Mouse (Mus musculus) urinary bladder, adult 18-20 months (tissue): Measurements from ENCODE around the gene Zfp189.

ENCODE experiments used
- DNase-seq, 2 experiments: peaks; one replicate each; pipeline ENCODE4 v3.0.0; 2022; ENCODE audit warnings: low spot score in 2 of 2, mixed read lengths in 2 of 2

Zfp189 gene

DNA sequence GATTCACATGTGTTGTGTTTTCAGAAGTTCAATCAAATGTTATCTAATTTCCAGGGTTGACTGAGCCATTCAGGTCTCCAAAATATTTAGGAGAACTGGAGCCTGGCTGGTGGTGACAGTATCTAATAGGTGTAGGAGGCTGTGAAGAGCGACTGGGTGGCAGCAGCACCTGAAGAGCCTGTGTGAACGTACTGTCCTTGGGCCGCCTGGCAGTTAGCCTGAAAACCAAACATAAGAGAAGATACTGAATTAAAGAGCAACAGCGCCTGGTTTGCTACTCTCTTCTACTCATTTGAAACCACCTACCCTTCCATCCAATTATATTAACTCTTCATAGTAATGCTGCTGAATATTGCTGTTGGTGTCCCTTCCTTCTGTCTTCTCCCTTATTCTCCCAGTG, 15.7 kb downstream of the Zfp189 start:
- DNase-seq: no peak

DNA sequence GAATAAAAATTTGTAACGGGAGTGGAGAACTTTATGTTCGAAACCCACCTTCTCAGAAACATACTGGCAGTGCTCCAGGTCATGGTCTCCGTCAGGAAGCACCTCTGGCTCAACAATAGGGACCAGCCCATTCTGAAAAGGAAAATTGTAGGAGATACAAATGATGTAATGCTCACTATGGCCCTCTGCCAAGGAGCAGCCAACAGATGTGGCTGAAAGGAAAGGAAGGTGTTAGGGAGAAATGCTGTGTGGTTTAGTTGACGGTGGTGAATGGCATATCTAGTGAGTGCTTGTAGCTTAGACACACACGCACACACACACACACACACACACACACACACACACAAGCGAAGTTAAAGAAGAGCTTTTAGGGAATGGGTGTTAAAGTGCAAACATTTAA, 18.7 kb downstream of the Zfp189 start:
- DNase-seq: no peak

DNA sequence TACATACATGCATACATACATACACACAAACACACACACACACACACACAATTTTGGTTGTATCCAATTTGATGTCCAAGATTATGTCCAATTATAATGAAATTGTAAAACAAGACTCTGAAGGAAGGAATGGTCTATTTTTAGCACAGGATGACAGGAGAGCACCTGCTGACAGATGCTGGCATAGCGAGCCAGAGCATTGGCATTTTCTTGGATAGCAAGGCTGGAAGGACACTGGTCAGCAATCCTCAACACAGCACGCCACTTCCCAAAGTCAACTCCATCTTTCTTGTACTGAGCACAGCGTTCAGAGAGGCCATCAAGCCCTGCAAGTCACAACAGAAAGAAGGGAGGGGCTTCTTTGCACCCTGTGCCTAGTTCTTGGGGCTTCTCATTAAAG, 20.0 kb downstream of the Zfp189 start:
- no peak for DNase-seq

DNA sequence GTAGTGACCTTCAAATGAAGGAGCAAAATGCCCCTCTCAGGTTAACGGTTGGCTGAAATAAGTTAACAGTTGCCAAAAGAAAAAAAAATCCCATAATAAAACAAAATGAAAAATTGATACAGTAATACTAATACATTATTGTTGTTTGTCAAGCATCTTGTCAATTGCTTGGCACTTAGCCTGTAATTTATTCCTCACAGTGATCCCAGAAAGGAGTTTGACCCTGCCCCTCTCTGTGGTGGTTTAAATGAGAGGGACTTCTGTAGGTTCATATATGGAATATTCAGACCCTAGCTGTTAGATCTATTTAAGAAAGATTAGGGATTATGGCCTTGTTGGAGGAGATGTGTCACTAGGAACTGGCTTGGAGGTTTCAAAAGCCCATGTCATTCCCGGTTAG, 25.1 kb downstream of the Zfp189 start:
- DNase-seq: no peak

DNA sequence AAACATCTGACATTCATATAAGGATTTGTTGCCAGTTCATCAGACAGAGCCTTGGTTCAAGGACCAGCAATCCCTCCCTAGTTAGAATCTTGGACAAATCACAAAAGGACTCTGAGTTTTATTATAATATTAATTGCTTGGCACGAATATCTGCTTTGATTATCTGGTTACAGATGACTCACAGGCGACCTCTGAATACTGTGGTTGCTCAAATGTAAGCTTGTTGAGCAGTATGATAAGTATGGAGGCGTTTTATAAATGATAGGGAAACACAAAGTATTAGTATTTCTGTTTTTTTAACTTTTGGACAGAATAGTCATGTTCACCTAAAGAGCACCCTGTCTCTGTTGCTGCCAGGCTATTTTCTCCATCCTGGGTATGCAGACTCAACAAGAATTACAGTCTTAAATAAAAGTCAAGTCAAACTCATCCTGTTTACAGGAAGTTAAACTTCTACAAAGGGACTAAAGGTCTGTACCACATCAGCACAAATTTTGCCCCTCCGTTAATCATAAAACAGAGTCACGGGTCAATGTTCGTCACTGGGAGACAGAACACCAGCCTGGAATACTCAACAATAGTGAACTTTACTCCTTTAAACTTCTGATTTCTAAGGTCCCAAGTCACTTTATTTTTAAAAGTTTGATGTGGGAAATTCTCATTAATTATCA, 26.0 kb downstream of the Zfp189 start:
- DNase-seq: no peak

DNA sequence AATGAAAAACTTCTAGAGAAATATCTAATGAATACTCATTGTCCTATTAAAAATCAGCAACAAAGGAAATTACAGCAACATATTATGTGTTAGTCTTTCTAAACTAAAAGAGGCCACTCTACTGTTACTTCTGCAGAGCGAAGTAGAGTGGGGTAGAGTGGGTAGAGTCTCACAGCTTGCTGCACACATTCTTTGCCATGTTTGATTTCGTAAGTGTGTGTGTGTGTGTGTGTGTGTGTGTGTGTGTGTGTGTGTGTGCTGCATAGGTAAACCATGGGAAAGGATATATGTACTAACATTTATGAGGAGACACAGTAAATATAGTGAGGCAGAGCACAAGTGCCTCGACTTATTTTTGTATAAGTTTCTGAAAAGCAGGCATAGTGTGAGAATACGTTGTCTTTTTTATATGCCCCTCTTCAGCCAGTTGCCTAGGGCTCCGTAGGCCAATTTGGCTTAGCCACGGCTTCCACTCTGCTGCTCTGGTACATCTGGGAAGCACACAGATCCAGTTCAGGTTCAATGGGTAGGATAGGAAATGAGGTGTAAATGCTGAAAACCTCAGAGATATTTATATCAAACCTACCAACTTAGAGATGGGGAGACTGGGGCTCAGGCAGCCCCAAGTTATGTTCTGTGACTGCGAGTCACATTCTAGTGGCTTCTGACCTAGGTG, 26.7 kb downstream of the Zfp189 start:
- DNase-seq: no peak

DNA sequence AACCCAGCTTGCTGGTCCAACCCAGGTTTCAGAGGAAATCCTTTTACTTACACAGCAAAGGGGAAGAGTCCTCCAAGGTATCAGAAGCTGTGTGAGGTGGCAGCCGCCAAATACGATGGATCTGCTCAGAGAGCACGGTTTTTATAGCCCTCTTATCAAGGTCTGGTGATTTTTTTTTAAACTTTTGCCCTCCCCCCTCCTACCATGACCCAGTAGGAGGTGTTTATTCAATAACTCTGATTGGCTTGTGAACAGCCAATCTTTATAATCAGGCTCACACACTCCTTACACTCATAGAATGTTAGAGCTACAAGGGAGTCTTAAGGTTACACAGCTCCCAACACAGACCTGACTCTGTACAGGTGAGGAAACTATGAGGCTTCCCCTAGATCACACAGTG, 28.4 kb downstream of the Zfp189 start, which contains the start of gene Aldob:
Gene Aldob, minus strand, starts transcription at position 164 of the 400 bp plus-strand sequence.
- DNase-seq: no peak

DNA sequence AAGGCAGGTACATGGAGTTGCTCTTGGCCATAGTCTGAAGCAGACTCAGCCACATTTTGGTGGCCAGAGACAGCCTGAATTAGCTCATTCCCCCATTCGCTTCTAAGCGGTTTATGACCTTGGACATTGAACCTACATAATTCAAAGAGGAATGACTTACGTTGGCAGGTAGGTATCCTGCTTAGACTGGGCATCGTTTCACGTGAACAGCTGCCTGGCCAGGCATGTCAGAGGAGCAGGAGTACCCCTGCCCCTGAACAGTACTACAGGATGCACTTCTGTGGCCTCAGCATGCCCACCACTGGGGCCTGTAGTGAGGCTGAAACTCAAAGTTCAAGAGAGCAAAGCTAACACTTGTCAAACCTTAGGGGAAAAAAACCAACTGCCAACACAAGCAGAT, 32.4 kb downstream of the Zfp189 start:
- no peak for DNase-seq

DNA sequence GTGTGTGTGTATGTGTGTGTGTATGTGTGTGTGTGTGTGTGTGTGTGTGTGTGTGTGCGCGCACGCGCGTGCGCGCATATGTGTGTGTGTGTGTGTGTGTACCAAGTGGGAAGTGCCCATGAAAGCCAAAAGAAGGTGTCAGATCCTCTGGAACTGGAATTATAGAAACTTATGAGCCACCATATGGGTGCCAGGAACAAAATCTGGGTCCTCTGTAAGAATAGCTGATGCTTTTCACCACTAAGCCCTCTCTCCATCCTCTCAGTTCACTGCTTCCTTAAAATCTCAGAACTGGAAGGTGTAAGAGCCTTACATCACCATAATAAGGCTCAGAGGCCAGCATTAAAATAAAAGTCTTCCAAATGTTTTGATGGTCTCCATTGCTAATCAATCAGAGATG, 36.4 kb downstream of the Zfp189 start:
- no peak for DNase-seq

DNA sequence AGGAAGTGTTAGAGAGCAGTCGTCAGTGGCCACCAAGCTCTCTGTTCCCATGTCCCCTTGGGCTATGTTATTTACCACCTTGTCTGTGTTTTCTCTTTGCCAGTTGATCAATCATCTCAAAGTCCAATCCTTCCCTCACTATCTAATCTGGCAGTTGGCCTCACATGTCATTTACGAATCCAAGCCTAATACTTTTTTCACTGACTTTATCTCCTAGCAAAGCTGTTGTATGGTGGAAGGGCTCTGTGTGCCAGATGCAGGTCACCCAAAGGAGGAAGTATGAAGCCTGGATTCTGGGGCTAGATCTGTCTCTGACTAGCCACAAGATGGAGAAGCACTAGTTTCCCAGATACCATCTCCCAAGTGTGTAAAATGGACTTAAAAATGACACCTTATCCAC, 37.2 kb downstream of the Zfp189 start:
- DNase-seq: no peak

DNA sequence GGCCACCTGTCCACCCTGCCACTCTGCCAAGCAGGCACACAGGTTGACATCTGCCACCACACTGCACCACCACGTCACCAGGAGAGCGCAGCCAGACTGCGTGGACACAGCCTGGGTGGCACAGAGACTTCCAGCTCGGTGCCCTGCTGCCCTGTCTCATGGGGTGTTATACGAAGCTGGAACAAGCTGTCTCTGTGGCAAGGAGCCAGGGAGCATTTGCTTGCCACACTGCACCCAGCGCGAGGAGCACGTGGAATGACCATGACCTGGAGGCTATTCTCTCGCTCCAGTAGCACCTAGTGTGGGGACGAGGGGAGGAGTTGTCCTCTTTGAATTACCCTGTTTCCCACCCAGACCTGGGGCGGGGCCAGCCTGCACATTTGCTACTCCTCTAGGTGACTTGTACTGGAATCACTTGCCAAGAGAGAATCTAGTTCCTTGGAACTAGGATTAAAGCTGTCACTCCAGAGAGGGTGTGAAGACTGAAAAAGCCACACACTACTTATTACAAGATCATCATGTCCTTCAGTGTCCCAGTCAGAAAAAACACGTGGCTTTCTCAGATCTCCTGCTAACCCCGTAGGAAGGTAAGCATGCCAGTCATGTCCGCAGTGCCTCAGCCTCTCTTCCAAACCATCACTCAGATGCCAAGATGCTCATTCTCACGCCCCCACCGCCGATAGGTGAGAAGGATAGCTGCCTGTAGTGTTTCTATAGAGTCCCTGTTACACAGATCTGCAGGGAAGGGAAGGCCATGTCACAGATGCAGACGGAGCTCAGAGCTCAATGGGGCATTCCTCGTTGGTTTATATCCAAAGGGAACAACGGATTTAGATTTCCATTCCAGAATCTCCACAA, 39.2 kb downstream of the Zfp189 start:
- DNase-seq: no peak

DNA sequence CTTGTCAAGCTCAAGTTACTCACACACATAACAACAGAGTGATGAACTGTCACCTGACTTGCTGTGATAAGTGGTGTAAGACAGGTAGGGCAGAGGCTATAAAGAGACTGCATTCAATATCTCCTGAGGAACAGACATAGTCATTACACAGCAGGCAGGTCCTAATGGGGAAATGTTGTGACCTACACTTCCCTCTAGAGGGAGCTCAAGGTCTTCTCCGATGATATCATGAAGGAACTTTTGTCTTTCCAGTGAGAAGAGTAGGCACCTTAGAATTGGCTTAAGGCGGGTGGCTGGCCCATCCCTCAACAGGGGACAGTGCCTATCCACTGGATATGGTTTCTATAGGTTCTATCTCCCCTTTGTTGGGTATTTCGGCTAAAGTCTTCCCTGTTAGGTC, 46.6 kb downstream of the Zfp189 start:
- DNase-seq: peak; percentile 38 to 54

DNA sequence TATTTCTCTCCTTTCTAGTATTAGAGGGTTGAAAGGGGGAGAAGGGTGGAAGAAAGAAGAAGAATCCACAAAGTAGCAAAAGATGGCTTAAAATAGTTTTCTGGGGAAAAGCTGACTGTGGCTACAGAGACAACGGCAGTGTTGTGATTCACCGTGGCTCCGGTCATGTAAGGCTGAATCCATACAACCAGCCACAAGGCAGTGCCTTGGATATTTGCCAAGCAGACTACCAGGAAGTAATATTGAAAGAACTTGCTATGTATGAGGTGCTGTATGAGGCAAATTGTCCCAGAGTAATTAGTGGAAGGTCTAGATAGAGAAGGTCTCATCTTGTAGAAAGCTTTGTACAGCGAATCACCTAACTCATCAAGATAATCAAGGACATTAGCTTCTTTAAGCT, 51.2 kb downstream of the Zfp189 start:
- no peak for DNase-seq
